Mouse (Mus musculus): Measurements from ENCODE around the gene Gpbar1. TPM values are rescaled to one million over a fixed set of nuclear protein-coding genes. Genes with fewer than 3 reads are reported as not detected.

Gpbar1 gene
- polyA plus RNA-seq, 1 experiment: not detected

DNA sequence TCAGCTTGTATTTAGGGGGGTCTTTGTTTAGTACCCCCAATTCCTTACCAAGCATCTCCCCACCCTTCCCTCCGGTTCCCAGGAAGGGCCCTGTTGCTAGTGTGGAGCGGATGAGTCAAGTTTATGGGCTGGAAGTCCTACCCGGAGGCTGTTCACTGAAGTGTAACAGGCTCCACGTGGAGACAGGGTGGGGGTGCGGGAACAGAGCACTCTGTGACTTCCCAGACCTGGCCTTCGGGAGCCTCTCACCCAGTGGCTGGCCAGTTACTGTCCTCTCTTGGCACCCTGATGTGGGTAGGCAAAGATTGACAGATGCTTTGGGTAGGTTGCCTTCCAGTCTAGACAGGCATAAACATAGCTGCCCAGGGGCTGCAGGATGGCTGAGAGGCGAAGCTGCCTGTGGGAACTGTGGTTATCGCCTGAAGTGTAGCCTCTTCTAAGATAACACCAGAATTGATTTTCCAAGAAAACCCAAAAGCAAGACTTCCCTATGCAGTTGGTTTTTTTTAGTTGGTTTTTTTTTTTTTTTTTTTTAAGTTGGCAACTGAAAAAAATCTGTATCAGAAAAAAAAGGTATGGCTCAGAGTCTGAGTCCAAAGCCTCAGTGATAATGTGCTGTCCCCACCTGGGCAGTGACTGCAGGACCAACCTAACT lies 340 bp upstream of the Gpbar1 start:
- Histone ChIP-seq H3K79me3 (ENCODE audit: low read depth) (peaks cover under 1% of the 10 kb centered on the region), H3K79me2 (ENCODE audit: control insufficient read depth, insufficient read depth) (peaks cover 8% of the 10 kb centered on the region), H3K36me3 (ENCODE audit: control insufficient read depth, insufficient read depth) (peaks cover 23% of the 10 kb centered on the region), H3ac (ENCODE audit: control insufficient read depth, insufficient read length, low read depth) (no peak overlapping the region), H3K27me3 (ENCODE audit: control insufficient read depth, insufficient read depth, insufficient read length) (no peaks in the 10 kb centered on the region), H3K4me3 (ENCODE audit: insufficient read depth, poor library complexity, severe bottlenecking) (no peak overlapping the region)
- TF ChIP-seq CEBPB (IDR thresholded peaks at IDR 0.05; ENCODE audit: low read depth): no peak
- TF ChIP-seq MYOD1 (IDR thresholded peaks at IDR 0.05; ENCODE audit: control insufficient read depth, insufficient read length, low read depth): no peak
- no peak for TF ChIP-seq MYOG (IDR thresholded peaks at IDR 0.05; ENCODE audit: control insufficient read depth, extremely low read depth, insufficient read length)
- no peak for TF ChIP-seq USF1 (IDR thresholded peaks at IDR 0.05; ENCODE audit: low read depth)
- no peak for TF ChIP-seq MAX (IDR thresholded peaks at IDR 0.05)
- no peak for TF ChIP-seq FOSL1 (IDR thresholded peaks at IDR 0.05; ENCODE audit: insufficient read depth, low read length, poor library complexity, severe bottlenecking)
- no peak for TF ChIP-seq CTCF (IDR thresholded peaks at IDR 0.05; ENCODE audit: control insufficient read depth, insufficient read depth, insufficient read length)

DNA sequence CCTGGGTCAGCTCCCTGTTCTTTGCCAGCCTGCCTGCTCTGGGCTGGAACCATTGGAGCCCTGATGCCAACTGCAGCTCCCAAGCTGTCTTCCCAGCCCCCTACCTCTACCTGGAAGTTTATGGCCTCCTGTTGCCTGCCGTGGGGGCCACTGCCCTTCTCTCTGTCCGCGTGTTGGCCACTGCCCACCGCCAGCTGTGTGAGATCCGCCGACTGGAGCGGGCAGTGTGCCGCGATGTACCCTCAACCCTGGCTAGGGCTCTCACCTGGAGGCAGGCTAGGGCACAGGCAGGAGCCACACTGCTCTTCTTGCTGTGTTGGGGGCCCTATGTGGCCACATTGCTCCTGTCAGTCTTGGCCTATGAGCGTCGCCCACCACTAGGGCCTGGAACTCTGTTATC lies 638 bp downstream of the Gpbar1 start:
- Histone ChIP-seq H3K27me3 (ENCODE audit: control insufficient read depth, insufficient read depth, insufficient read length) (no peaks in the 10 kb centered on the region), H3K79me2 (ENCODE audit: control insufficient read depth, insufficient read depth) (peaks cover 18% of the 10 kb centered on the region), H3K36me3 (ENCODE audit: control insufficient read depth, insufficient read depth) (peaks cover 28% of the 10 kb centered on the region), H3K79me3 (ENCODE audit: low read depth) (peaks cover 10% of the 10 kb centered on the region), H3ac (ENCODE audit: control insufficient read depth, insufficient read length, low read depth) (no peak overlapping the region), H3K4me3 (ENCODE audit: insufficient read depth, poor library complexity, severe bottlenecking) (no peak overlapping the region)
- TF ChIP-seq MAX (IDR thresholded peaks at IDR 0.05) (no peak), CEBPB (IDR thresholded peaks at IDR 0.05; ENCODE audit: low read depth) (no peak), USF1 (IDR thresholded peaks at IDR 0.05; ENCODE audit: low read depth) (no peak), FOSL1 (IDR thresholded peaks at IDR 0.05; ENCODE audit: insufficient read depth, low read length, poor library complexity, severe bottlenecking) (no peak), MYOG (IDR thresholded peaks at IDR 0.05; ENCODE audit: control insufficient read depth, extremely low read depth, insufficient read length) (no peak), CTCF (IDR thresholded peaks at IDR 0.05; ENCODE audit: control insufficient read depth, insufficient read depth, insufficient read length) (no peak), MYOD1 (IDR thresholded peaks at IDR 0.05; ENCODE audit: control insufficient read depth, insufficient read length, low read depth) (no peak)

DNA sequence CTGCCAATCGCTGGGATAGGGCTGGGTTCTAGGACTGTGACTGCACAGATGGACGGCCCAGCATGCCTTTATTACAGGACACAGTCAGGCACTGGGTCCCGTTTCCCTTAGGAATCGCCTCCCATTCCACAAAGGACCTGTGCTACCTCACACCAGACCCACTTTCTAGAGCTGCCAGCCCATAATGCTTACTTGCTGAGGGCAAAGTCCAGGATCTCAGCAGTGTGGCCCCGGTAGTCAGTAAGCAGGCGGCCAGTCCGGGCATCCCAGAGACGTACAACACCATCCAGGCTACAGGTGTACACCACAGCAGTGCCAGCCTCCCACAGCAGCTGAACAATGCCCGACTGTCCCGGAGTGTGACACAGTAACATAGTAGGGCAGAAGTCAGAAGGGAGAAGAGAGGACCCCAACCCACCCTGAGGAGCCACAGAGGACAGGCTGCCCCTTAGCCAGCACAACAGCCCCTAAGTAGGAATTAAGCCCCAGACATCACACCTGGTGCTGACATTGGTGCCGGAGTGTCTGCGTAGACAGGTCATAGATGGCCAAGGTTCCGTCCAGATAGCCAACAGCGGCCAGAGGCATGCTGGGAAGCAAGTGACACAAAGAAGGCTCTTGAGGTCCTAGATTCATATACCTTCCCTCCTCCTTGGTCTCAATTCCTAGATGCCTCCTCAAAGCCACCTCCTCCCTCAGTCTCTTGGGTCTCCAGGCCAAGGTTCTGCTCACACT lies 2.4 kb downstream of the Gpbar1 start:
- H3K4me3 ChIP-seq (ENCODE audit: insufficient read depth, poor library complexity, severe bottlenecking): no peak overlapping the region
- H3K79me3 ChIP-seq (ENCODE audit: low read depth): peaks cover 10% of the 10 kb centered on the region
- H3K79me2 ChIP-seq (ENCODE audit: control insufficient read depth, insufficient read depth): peaks cover 29% of the 10 kb centered on the region
- TF ChIP-seq CTCF (IDR thresholded peaks at IDR 0.05; ENCODE audit: control insufficient read depth, insufficient read depth, insufficient read length) (no peak), MYOG (IDR thresholded peaks at IDR 0.05; ENCODE audit: control insufficient read depth, extremely low read depth, insufficient read length) (no peak), FOSL1 (IDR thresholded peaks at IDR 0.05; ENCODE audit: insufficient read depth, low read length, poor library complexity, severe bottlenecking) (no peak), USF1 (IDR thresholded peaks at IDR 0.05; ENCODE audit: low read depth) (no peak), MAX (IDR thresholded peaks at IDR 0.05) (no peak), MYOD1 (IDR thresholded peaks at IDR 0.05; ENCODE audit: control insufficient read depth, insufficient read length, low read depth) (no peak), CEBPB (IDR thresholded peaks at IDR 0.05; ENCODE audit: low read depth) (no peak)
- no peak overlapping the region for H3ac ChIP-seq (ENCODE audit: control insufficient read depth, insufficient read length, low read depth)
- H3K36me3 ChIP-seq (ENCODE audit: control insufficient read depth, insufficient read depth): peaks cover 28% of the 10 kb centered on the region
- H3K27me3 ChIP-seq (ENCODE audit: control insufficient read depth, insufficient read depth, insufficient read length): no peaks in the 10 kb centered on the region

DNA sequence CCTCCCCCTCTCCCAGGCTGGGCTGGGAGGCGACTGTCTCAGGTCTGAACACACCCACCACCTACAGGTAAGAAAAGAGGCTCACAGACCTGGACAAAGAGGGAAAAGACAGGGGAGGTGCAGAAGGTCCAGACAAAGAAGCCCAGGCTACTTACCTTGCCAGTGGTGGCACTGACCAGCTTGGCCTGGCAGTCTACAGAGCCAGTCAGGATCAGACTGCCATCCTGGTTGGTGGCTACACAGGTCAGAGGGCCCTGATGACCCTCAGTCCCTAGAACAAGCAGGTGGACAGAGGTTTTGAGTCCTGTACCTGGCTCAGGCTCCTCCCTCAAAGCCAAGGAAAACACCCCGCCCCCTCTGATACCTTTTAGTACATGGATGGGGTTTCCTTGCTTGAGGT lies 3.0 kb downstream of the Gpbar1 start:
- Histone ChIP-seq H3K79me3 (ENCODE audit: low read depth) (peaks cover 10% of the 10 kb centered on the region), H3K36me3 (ENCODE audit: control insufficient read depth, insufficient read depth) (peaks cover 28% of the 10 kb centered on the region), H3K27me3 (ENCODE audit: control insufficient read depth, insufficient read depth, insufficient read length) (no peaks in the 10 kb centered on the region), H3ac (ENCODE audit: control insufficient read depth, insufficient read length, low read depth) (no peak overlapping the region), H3K4me3 (ENCODE audit: insufficient read depth, poor library complexity, severe bottlenecking) (no peak overlapping the region), H3K79me2 (ENCODE audit: control insufficient read depth, insufficient read depth) (peaks cover 31% of the 10 kb centered on the region)
- TF ChIP-seq MAX (IDR thresholded peaks at IDR 0.05) (no peak), CEBPB (IDR thresholded peaks at IDR 0.05; ENCODE audit: low read depth) (no peak), CTCF (IDR thresholded peaks at IDR 0.05; ENCODE audit: control insufficient read depth, insufficient read depth, insufficient read length) (no peak), USF1 (IDR thresholded peaks at IDR 0.05; ENCODE audit: low read depth) (no peak), MYOD1 (IDR thresholded peaks at IDR 0.05; ENCODE audit: control insufficient read depth, insufficient read length, low read depth) (no peak), MYOG (IDR thresholded peaks at IDR 0.05; ENCODE audit: control insufficient read depth, extremely low read depth, insufficient read length) (no peak), FOSL1 (IDR thresholded peaks at IDR 0.05; ENCODE audit: insufficient read depth, low read length, poor library complexity, severe bottlenecking) (no peak)

DNA sequence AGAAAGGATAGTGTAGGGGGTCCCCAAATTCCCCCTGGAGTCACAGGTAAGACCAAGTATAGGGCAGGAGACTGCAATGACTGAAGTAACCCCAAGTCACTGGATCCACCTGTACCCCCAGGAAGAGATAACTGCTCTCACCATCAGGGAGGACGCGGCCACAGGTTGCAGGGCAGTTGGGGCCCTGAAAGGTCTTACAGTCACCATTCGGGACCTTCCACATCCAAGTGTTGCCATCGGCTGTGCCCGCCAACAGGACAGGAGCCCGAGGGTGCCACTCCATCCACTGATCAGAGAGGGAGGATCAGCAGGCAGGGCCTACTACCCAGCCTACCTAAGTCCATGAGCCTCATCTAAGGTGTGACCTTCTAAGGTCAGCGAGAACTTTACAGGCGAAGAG lies 3.5 kb downstream of the Gpbar1 start:
- peaks cover 31% of the 10 kb centered on the region for H3K79me2 ChIP-seq (ENCODE audit: control insufficient read depth, insufficient read depth)
- H3K36me3 ChIP-seq (ENCODE audit: control insufficient read depth, insufficient read depth): peaks cover 31% of the 10 kb centered on the region
- TF ChIP-seq CEBPB (IDR thresholded peaks at IDR 0.05; ENCODE audit: low read depth) (no peak), CTCF (IDR thresholded peaks at IDR 0.05; ENCODE audit: control insufficient read depth, insufficient read depth, insufficient read length) (no peak), USF1 (IDR thresholded peaks at IDR 0.05; ENCODE audit: low read depth) (no peak)
- no peaks in the 10 kb centered on the region for H3K27me3 ChIP-seq (ENCODE audit: control insufficient read depth, insufficient read depth, insufficient read length)
- H3K79me3 ChIP-seq (ENCODE audit: low read depth): peaks cover 10% of the 10 kb centered on the region
- no peak overlapping the region for H3ac ChIP-seq (ENCODE audit: control insufficient read depth, insufficient read length, low read depth)
- no peak overlapping the region for H3K4me3 ChIP-seq (ENCODE audit: insufficient read depth, poor library complexity, severe bottlenecking)

Data from C2C12 (cell line).